Mouse (Mus musculus) CH12.LX (cell line): ENCODE data around the gene Fut11. TPM values are rescaled to one million over a fixed set of nuclear protein-coding genes. Genes with fewer than 3 reads are reported as not detected.

ENCODE experiments used
- DNase-seq: peaks from one replicate; pipeline ENCODE4 v3.0.0-alpha.2; 2013; ENCODE audit errors: extremely low read depth
- H3K27ac ChIP-seq: 2 replicates; pipeline ENCODE4 v1.5.1; 2012; ENCODE audit warnings: low read depth, mild to moderate bottlenecking, control low read depth, moderate library complexity; ENCODE audit not compliant: insufficient read depth
- H3K27me3 ChIP-seq: replicated peaks from 2 replicates; pipeline ENCODE3; 2012; ENCODE audit warnings: inconsistent platforms
- H3K36me3 ChIP-seq, 2 experiments: replicated peaks in 1 of 2; 2 replicates each; pipeline versions ENCODE3 to v1.6.1; 2012; ENCODE audit warnings: inconsistent platforms in 1 of 2, low read length in 1 of 2, mild to moderate bottlenecking in 1 of 2, mixed read lengths in 1 of 2, moderate library complexity in 1 of 2; ENCODE audit not compliant: control insufficient read depth in 1 of 2, insufficient read depth in 1 of 2
- H3K4me1 ChIP-seq, 2 experiments: 2 replicates each; pipeline ENCODE4 v1.6.1; 2012; ENCODE audit warnings: inconsistent platforms in 1 of 2, moderate library complexity in 1 of 2; ENCODE audit not compliant: insufficient read depth in 2 of 2, control insufficient read depth in 1 of 2
- H3K4me2 ChIP-seq: 2 replicates; pipeline ENCODE4 v1.6.1; 2012; ENCODE audit warnings: low read depth, mild to moderate bottlenecking, control low read depth; ENCODE audit not compliant: poor library complexity, insufficient read depth, severe bottlenecking
- H3K4me3 ChIP-seq, 3 experiments: fragments of 150-350 bp in 1 of 3; sonication (generic) in 1 of 3; replicated peaks in 1 of 3; 2 replicates each; pipeline versions ENCODE3 to v1.5.1; 2011 to 2012; ENCODE audit warnings: low read depth in 2 of 3, low read length in 2 of 3, mild to moderate bottlenecking in 2 of 3, moderate library complexity in 2 of 3, control low read depth in 1 of 3, improper control_type of control experiment in 1 of 3, inconsistent platforms in 1 of 3, mixed read lengths in 1 of 3; ENCODE audit not compliant: poor library complexity in 1 of 3
- H3K79me2 ChIP-seq: replicated peaks from 2 replicates; pipeline ENCODE4 v1.6.1; 2012; ENCODE audit warnings: mild to moderate bottlenecking, moderate library complexity; ENCODE audit not compliant: control insufficient read depth, poor library complexity, insufficient read depth, severe bottlenecking; ENCODE audit errors: extremely low read depth
- H3K9ac ChIP-seq: 2 replicates; pipeline ENCODE4 v1.6.1; 2012; ENCODE audit warnings: low read depth, mild to moderate bottlenecking, control low read depth, moderate library complexity; ENCODE audit not compliant: insufficient read depth
- H3K9me3 ChIP-seq: replicated peaks from 2 replicates; pipeline ENCODE3; 2012; ENCODE audit warnings: low read length, inconsistent platforms, mixed read lengths
- BHLHE40 ChIP-seq: IDR thresholded peaks from 2 replicates; pipeline ENCODE4 v1.6.1; 2011; ENCODE audit warnings: mild to moderate bottlenecking, low read depth, low read length, improper control_type of control experiment
- CHD1 ChIP-seq: IDR thresholded peaks from 2 replicates; pipeline ENCODE4 v1.6.1; 2012; ENCODE audit warnings: low read depth, low read length, improper control_type of control experiment, inconsistent platforms
- CHD2 ChIP-seq: IDR thresholded peaks from 2 replicates; pipeline ENCODE4 v1.6.1; 2011; ENCODE audit warnings: low read length, improper control_type of control experiment
- CTCF ChIP-seq, 2 experiments: IDR thresholded peaks in 1 of 2; conservative IDR thresholded peaks in 1 of 2; 2 replicates each; pipeline ENCODE4 v1.5.1; 2011 to 2012; ENCODE audit warnings: low read depth in 2 of 2, low read length in 2 of 2, improper control_type of control experiment in 1 of 2, inconsistent platforms in 1 of 2, mild to moderate bottlenecking in 1 of 2, moderate library complexity in 1 of 2
- ELF1 ChIP-seq: IDR thresholded peaks from 2 replicates; pipeline ENCODE4 v1.6.1; 2014; ENCODE audit warnings: low read depth, mild to moderate bottlenecking, inconsistent platforms, low read length, improper control_type of control experiment
- EP300 ChIP-seq: IDR thresholded peaks from 2 replicates; pipeline ENCODE4 v1.6.1; 2011; ENCODE audit warnings: low read length, improper control_type of control experiment
- ETS1 ChIP-seq: conservative IDR thresholded peaks from 2 replicates; pipeline ENCODE4 v1.6.1; 2012; ENCODE audit warnings: low read depth, mild to moderate bottlenecking, inconsistent platforms, low read length, improper control_type of control experiment, moderate library complexity
- GABPA ChIP-seq: IDR thresholded peaks from 2 replicates; pipeline ENCODE4 v1.6.1; 2012; ENCODE audit warnings: low read depth, low read length, improper control_type of control experiment, inconsistent platforms; ENCODE audit not compliant: insufficient replicate concordance
- HCFC1 ChIP-seq: IDR thresholded peaks from 2 replicates; pipeline ENCODE4 v1.6.1; 2012; ENCODE audit warnings: low read depth, mild to moderate bottlenecking, inconsistent platforms, low read length, improper control_type of control experiment
- IRF4 ChIP-seq: IDR thresholded peaks from 2 replicates; pipeline ENCODE4 v1.6.1; 2014; ENCODE audit warnings: low read depth, mild to moderate bottlenecking, inconsistent platforms, low read length, improper control_type of control experiment
- JUN ChIP-seq: IDR thresholded peaks from 2 replicates; pipeline ENCODE4 v1.6.1; 2011; ENCODE audit warnings: low read depth, mild to moderate bottlenecking, low read length, improper control_type of control experiment, moderate library complexity; ENCODE audit not compliant: insufficient read depth
- JUND ChIP-seq: conservative IDR thresholded peaks from 2 replicates; pipeline ENCODE4 v1.6.1; 2011; ENCODE audit warnings: low read depth, low read length, improper control_type of control experiment
- KAT2A ChIP-seq: IDR thresholded peaks from 2 replicates; pipeline ENCODE4 v1.6.1; 2012; ENCODE audit warnings: low read length, improper control_type of control experiment, inconsistent platforms; ENCODE audit not compliant: insufficient replicate concordance
- MAFK ChIP-seq: IDR thresholded peaks from 2 replicates; pipeline ENCODE4 v1.6.1; 2011; ENCODE audit warnings: low read length, improper control_type of control experiment; ENCODE audit not compliant: insufficient replicate concordance
- MAX ChIP-seq: IDR thresholded peaks from 2 replicates; pipeline ENCODE4 v1.6.1; 2011; ENCODE audit warnings: low read length, improper control_type of control experiment
- MAZ ChIP-seq: IDR thresholded peaks from 2 replicates; pipeline ENCODE4 v1.6.1; 2012; ENCODE audit warnings: low read depth, mild to moderate bottlenecking, inconsistent platforms, low read length, improper control_type of control experiment, moderate library complexity
- MEF2A ChIP-seq: IDR thresholded peaks from 2 replicates; pipeline ENCODE4 v1.6.1; 2014; ENCODE audit warnings: low read depth, mild to moderate bottlenecking, inconsistent platforms, low read length, improper control_type of control experiment, borderline replicate concordance
- MXI1 ChIP-seq: IDR thresholded peaks from 2 replicates; pipeline ENCODE4 v1.6.1; 2011; ENCODE audit warnings: mild to moderate bottlenecking, low read depth, low read length, improper control_type of control experiment
- MYC ChIP-seq: IDR thresholded peaks from 2 replicates; pipeline ENCODE4 v1.6.1; 2011; ENCODE audit warnings: low read depth, mild to moderate bottlenecking, improper control_type of control experiment, low read length
- NRF1 ChIP-seq: IDR thresholded peaks from 2 replicates; pipeline ENCODE4 v1.6.1; 2014; ENCODE audit warnings: low read depth, mild to moderate bottlenecking, inconsistent platforms, low read length, improper control_type of control experiment, moderate library complexity
- PAX5 ChIP-seq: IDR thresholded peaks from 2 replicates; pipeline ENCODE4 v1.6.1; 2012; ENCODE audit warnings: low read length, inconsistent platforms, mixed read lengths
- POLR2A ChIP-seq: IDR thresholded peaks from 2 replicates; pipeline ENCODE4 v1.6.1; 2011; ENCODE audit warnings: low read depth, mild to moderate bottlenecking, improper control_type of control experiment, low read length
- POLR2AphosphoS2 ChIP-seq: IDR thresholded peaks from 2 replicates; pipeline ENCODE4 v1.6.1; 2011; ENCODE audit warnings: low read depth, low read length, improper control_type of control experiment
- RAD21 ChIP-seq: IDR thresholded peaks from 2 replicates; pipeline ENCODE4 v1.6.1; 2011; ENCODE audit warnings: low read depth, mild to moderate bottlenecking, low read length, improper control_type of control experiment, moderate library complexity
- RCOR1 ChIP-seq: conservative IDR thresholded peaks from 2 replicates; pipeline ENCODE4 v1.6.1; 2012; ENCODE audit warnings: low read depth, mild to moderate bottlenecking, inconsistent platforms, low read length, improper control_type of control experiment
- SIN3A ChIP-seq: IDR thresholded peaks from 2 replicates; pipeline ENCODE4 v1.6.1; 2012; ENCODE audit warnings: low read length, improper control_type of control experiment, inconsistent platforms
- SMC3 ChIP-seq: IDR thresholded peaks from 2 replicates; pipeline ENCODE4 v1.6.1; 2011; ENCODE audit warnings: low read depth, low read length, improper control_type of control experiment
- TBP ChIP-seq: conservative IDR thresholded peaks from 2 replicates; pipeline ENCODE4 v1.6.1; 2011; ENCODE audit warnings: low read depth, low read length, improper control_type of control experiment
- USF1 ChIP-seq: IDR thresholded peaks from 2 replicates; pipeline ENCODE4 v1.6.1; 2014; ENCODE audit warnings: low read depth, mild to moderate bottlenecking, inconsistent platforms, low read length, improper control_type of control experiment
- USF2 ChIP-seq: conservative IDR thresholded peaks from 2 replicates; pipeline ENCODE4 v1.6.1; 2011; ENCODE audit warnings: low read depth, low read length, improper control_type of control experiment
- ZC3H11A ChIP-seq: IDR thresholded peaks from 2 replicates; pipeline ENCODE4 v1.6.1; 2012; ENCODE audit warnings: low read depth, mild to moderate bottlenecking, inconsistent platforms, low read length, improper control_type of control experiment
- ZMIZ1 ChIP-seq: IDR thresholded peaks from 2 replicates; pipeline ENCODE4 v1.6.1; 2012; ENCODE audit warnings: low read depth, mild to moderate bottlenecking, inconsistent platforms, low read length, improper control_type of control experiment
- ZNF384 ChIP-seq: IDR thresholded peaks from 2 replicates; pipeline ENCODE4 v1.6.1; 2012; ENCODE audit warnings: low read depth, low read length, improper control_type of control experiment, inconsistent platforms
- dilution Hi-C: fragments of 300-500 bp; cut with MboI; formaldehyde crosslinking; loops from 2 replicates; pipeline ENCODE4 v1.14.3; 2020; ENCODE audit warnings: low sequenced_read_pairs; ENCODE audit not compliant: extremely low pct_unique_long_range_greater_than_20kb, extremely low pct_ligation_motif_present
- in situ Hi-C: fragments of 300-500 bp; cut with MboI; formaldehyde crosslinking; loops from 3 replicates; pipeline ENCODE4 v1.14.3; 2019; ENCODE audit warnings: low sequenced_read_pairs, low pct_ligation_motif_present, low pct_unique_long_range_greater_than_20kb, mixed read lengths
- polyA plus RNA-seq: library from polyadenylated mRNA; unstranded; fragments of >175 nt; gene quantifications from 2 replicates; pipeline ENCODE4 v1.2.1, GENCODE M21; 2012; ENCODE audit warnings: low read depth; ENCODE audit not compliant: insufficient read length
- total RNA-seq, 2 experiments: library from RNA; depleted of rRNA; stranded (reverse); fragments of 300-350 nt in 1 of 2; fragments of >200 nt in 1 of 2; gene quantifications; 2 replicates each; pipeline ENCODE4 v1.2.3; 2012 to 2014

Gene Fut11
- total and polyA plus RNA-seq, 3 experiments = 2.9 to 3.8 (median 3.7) TPM

- no peak overlapping the region for H3K27ac ChIP-seq
- dilution Hi-C loops (no loop called here), in situ Hi-C loops (no loop called here)
- peaks cover 83% of the 10 kb centered on the region for H3K79me2 ChIP-seq
- peak overlapping the region; percentile 37; the same call in 1 of the 2 replicates for H3K9ac ChIP-seq
- H3K27me3 ChIP-seq = no peaks in the 10 kb centered on the region
- peaks cover 9 to 56% of the 10 kb centered on the region in 2 experiments for H3K36me3 ChIP-seq
- H3K4me3 ChIP-seq = no peak overlapping the region
- TF ChIP-seq RCOR1 (no peak), ZNF384 (no peak), BHLHE40 (peak; percentile 72)
- peaks cover 8 to 60% of the 10 kb centered on the region in 2 experiments; a peak in 3 of 4 replicates for H3K4me1 ChIP-seq
- no peak for DNase-seq
- peak overlapping the region; percentile 96; the same call in 1 of the 2 replicates for H3K4me2 ChIP-seq
- H3K9me3 ChIP-seq = no peaks in the 10 kb centered on the region
These were observed 5.6 kb downstream of the Fut11 start for GRCm38 (mm10) chr14:20700362-20700761.

- Histone ChIP-seq H3K4me1 (peaks cover 3 to 53% of the 10 kb centered on the region in 2 experiments; a peak in 3 of 4 replicates), H3K4me3 (peak overlapping the region; percentile 79 to 96 (median 94)), H3K9ac (peak overlapping the region; percentile 90), H3K9me3 (no peaks in the 10 kb centered on the region), H3K36me3 (peaks cover 9 to 50% of the 10 kb centered on the region in 2 experiments), H3K27me3 (no peaks in the 10 kb centered on the region), H3K79me2 (peaks cover 73% of the 10 kb centered on the region), H3K27ac (0 out of 2 replicates have a peak overlapping the region, but pooled peaks have one; percentile 33), H3K4me2 (peak overlapping the region; percentile 96)
- in situ Hi-C loops (no loop called here), dilution Hi-C loops (no loop called here)
- no peak for DNase-seq
- TF ChIP-seq ZC3H11A = no peak
- no peak for TF ChIP-seq CHD1
- no peak for TF ChIP-seq USF1
- no peak for TF ChIP-seq ZMIZ1
- no peak for TF ChIP-seq MAZ
- TF ChIP-seq ZNF384 = no peak
- TF ChIP-seq POLR2A = no peak
- TF ChIP-seq BHLHE40 = no peak
- TF ChIP-seq POLR2AphosphoS2 = no peak
- TF ChIP-seq SMC3 = no peak
- no peak for TF ChIP-seq MEF2A
- 0 out of 2 replicates have a peak, but pooled peaks have one; percentile 32 for TF ChIP-seq MAX
- TF ChIP-seq ELF1 = no peak
- no peak for TF ChIP-seq RCOR1
- no peak for TF ChIP-seq JUN
- no peak for TF ChIP-seq USF2
- TF ChIP-seq JUND = no peak
- TF ChIP-seq SIN3A = no peak
- TF ChIP-seq PAX5 = no peak
- no peak for TF ChIP-seq GABPA
- peak; percentile 58; the same call in 1 of the 2 replicates for TF ChIP-seq MXI1
- TF ChIP-seq ETS1 = no peak
- no peak for TF ChIP-seq EP300
- TF ChIP-seq TBP = 0 out of 2 replicates have a peak, but pooled peaks have one; percentile 4
- peak; percentile 50; the same call in 1 of the 2 replicates for TF ChIP-seq MYC
- TF ChIP-seq KAT2A = no peak
- no peak for TF ChIP-seq NRF1
- no peak for TF ChIP-seq IRF4
- TF ChIP-seq RAD21 = no peak
- TF ChIP-seq MAFK = no peak
- TF ChIP-seq CHD2 = no peak
- TF ChIP-seq CTCF (conservative IDR thresholded peaks at IDR 0.05 in 1 of 2, IDR thresholded peaks at IDR 0.05 in 1 of 2; ENCODE audit: low read depth in 2 of 2, low read length in 2 of 2) = no peak
- peak; percentile 16; the same call in 1 of the 2 replicates for TF ChIP-seq HCFC1
These were observed 6.8 kb downstream of the Fut11 start for GRCm38 (mm10) chr14:20701554-20701953.
